Mouse (Mus musculus) cerebellum, adult 18-20 months (tissue): ENCODE results near the gene Atp5s.
A peak's percentile ranks its signal among the peaks of the same experiment; 100 is the strongest.

ENCODE experiments used
- DNase-seq, 2 experiments: peaks; one replicate each; pipeline ENCODE4 v3.0.0; 2021

Gene Atp5s

GRCm38 (mm10) chr12:69733518-69733917 lies 8.8 kb downstream of the Atp5s start:
- no peak for DNase-seq

- DNase-seq: no peak
These were observed 9.2 kb downstream of the Atp5s start for GRCm38 (mm10) chr12:69733923-69734322.

GRCm38 (mm10) chr12:69741965-69742364 lies 17.2 kb downstream of the Atp5s start:
- no peak for DNase-seq

- DNase-seq: no peak
These were observed 19.4 kb downstream of the Atp5s start for GRCm38 (mm10) chr12:69744138-69744537.

- DNase-seq: no peak
These were observed 27.2 kb downstream of the Atp5s start for GRCm38 (mm10) chr12:69751864-69752341.

- DNase-seq: no peak
These were observed 29.2 kb downstream of the Atp5s start for GRCm38 (mm10) chr12:69753936-69754335.

GRCm38 (mm10) chr12:69756015-69756414 lies 31.3 kb downstream of the Atp5s start:
- DNase-seq: no peak

GRCm38 (mm10) chr12:69757418-69758141 lies 32.8 kb downstream of the Atp5s start:
- peak; percentile 88 for DNase-seq

- DNase-seq: peak in 1 of 2 experiments; percentile 37
These were observed 33.8 kb downstream of the Atp5s start for GRCm38 (mm10) chr12:69758221-69759185.

GRCm38 (mm10) chr12:69759267-69759885 lies 34.6 kb downstream of the Atp5s start:
- DNase-seq: no peak

- no peak for DNase-seq
These were observed 35.3 kb downstream of the Atp5s start for GRCm38 (mm10) chr12:69760014-69760413.

- no peak for DNase-seq
These were observed 36.1 kb downstream of the Atp5s start for GRCm38 (mm10) chr12:69760743-69761406.

- no peak for DNase-seq
These were observed 36.9 kb downstream of the Atp5s start for GRCm38 (mm10) chr12:69761603-69762002.

GRCm38 (mm10) chr12:69765543-69765942 lies 40.8 kb downstream of the Atp5s start:
- DNase-seq: no peak

GRCm38 (mm10) chr12:69766185-69766904 lies 41.6 kb downstream of the Atp5s start:
- no peak for DNase-seq

GRCm38 (mm10) chr12:69767476-69768258 lies 42.9 kb downstream of the Atp5s start:
- no peak for DNase-seq

- no peak for DNase-seq
These were observed 44.1 kb downstream of the Atp5s start for GRCm38 (mm10) chr12:69768841-69769240.

- DNase-seq: no peak
These were observed 52.0 kb downstream of the Atp5s start for GRCm38 (mm10) chr12:69776607-69777340.

GRCm38 (mm10) chr12:69777341-69777730 lies 52.6 kb downstream of the Atp5s start:
- no peak for DNase-seq

GRCm38 (mm10) chr12:69777957-69778356 lies 53.2 kb downstream of the Atp5s start:
- no peak for DNase-seq
